Mouse (Mus musculus) spleen, adult 12 weeks (tissue): ENCODE measurements around the gene Gatad2a.

ENCODE experiments used
- DNase-seq: peaks from one replicate; pipeline ENCODE4 v3.0.0; 2022; ENCODE audit warnings: low spot score

Gatad2a gene

GRCm38 (mm10) chr8:69899876-69900275 is 96.3 kb downstream of the Gatad2a start:
- no peak for DNase-seq

GRCm38 (mm10) chr8:69897857-69898256 is 98.3 kb downstream of the Gatad2a start:
- DNase-seq: no peak

GRCm38 (mm10) chr8:69895772-69896451 is 100.3 kb downstream of the Gatad2a start:
- no peak for DNase-seq

- no peak for DNase-seq
Measured at GRCm38 (mm10) chr8:69894836-69895332, 101.3 kb downstream of the Gatad2a start.

GRCm38 (mm10) chr8:69893863-69894262 is 102.3 kb downstream of the Gatad2a start:
- no peak for DNase-seq

- DNase-seq: no peak
Measured at GRCm38 (mm10) chr8:69890813-69891241, 105.4 kb downstream of the Gatad2a start.

GRCm38 (mm10) chr8:69888902-69889301 is 107.3 kb downstream of the Gatad2a start:
- DNase-seq: no peak

- DNase-seq: no peak
Measured at GRCm38 (mm10) chr8:69888244-69888866, 107.8 kb downstream of the Gatad2a start.

- no peak for DNase-seq
Measured at GRCm38 (mm10) chr8:69887289-69888243, 108.6 kb downstream of the Gatad2a start, which contains the start of gene Cilp2. Gene Cilp2, minus strand, starts transcription at chr8:69887687.

- no peak for DNase-seq
Measured at GRCm38 (mm10) chr8:69884141-69884540, 112.0 kb downstream of the Gatad2a start.

GRCm38 (mm10) chr8:69882833-69883600 is 113.2 kb downstream of the Gatad2a start:
- no peak for DNase-seq

- DNase-seq: no peak
Measured at GRCm38 (mm10) chr8:69882021-69882756, 114.0 kb downstream of the Gatad2a start.

GRCm38 (mm10) chr8:69881261-69881865 is 114.8 kb downstream of the Gatad2a start:
- no peak for DNase-seq

GRCm38 (mm10) chr8:69880841-69881240 is 115.3 kb downstream of the Gatad2a start:
- DNase-seq: no peak

- DNase-seq: no peak
Measured at GRCm38 (mm10) chr8:69879678-69880077, 116.5 kb downstream of the Gatad2a start.

- no peak for DNase-seq
Measured at GRCm38 (mm10) chr8:69877992-69878391, 118.2 kb downstream of the Gatad2a start.

GRCm38 (mm10) chr8:69877396-69877795 is 118.8 kb downstream of the Gatad2a start:
- DNase-seq: no peak

GRCm38 (mm10) chr8:69876967-69877366 is 119.2 kb downstream of the Gatad2a start:
- DNase-seq: no peak

GRCm38 (mm10) chr8:69876097-69876496 is 120.1 kb downstream of the Gatad2a start:
- no peak for DNase-seq

- no peak for DNase-seq
Measured at GRCm38 (mm10) chr8:69874654-69875053, 121.5 kb downstream of the Gatad2a start.
